In genomic region chr2:41204478-41204877, GRCm38 (mm10) we compare ENCODE assay signal across 11 mouse cellular contexts.
"Had no signal": no experiment of that assay in that cellular context is flagged by ENCODE, and none has a peak within 500 bp of the region (broad histone marks: within the 10 kb centered on the region; RNA-seq: fewer than 3 reads in every experiment).

No protein-coding gene starts in this region.

- DNase-seq: kidney, adult 2 months; kidney, postnatal 10 days; kidney, postnatal 4 days; layer of hippocampus, adult 9-11 months; liver; lung, adult 18-20 months; lung, postnatal 10 days; lung, postnatal 36 days; thymus, adult 2 months; thymus, postnatal 14 days; thymus, postnatal 4 days had no signal
